Mouse (Mus musculus) limb, embryonic 14.5 days (tissue): ENCODE measurements around the gene Rrp1. TPM values are rescaled to one million over a fixed set of nuclear protein-coding genes. Genes with fewer than 3 reads are reported as not detected.

Experiments used
- ATAC-seq: fragments of 200-750 bp; cut with Nextera tagmentation; 2 replicates; pipeline ENCODE4 v1.8.0; 2017; ENCODE audit warnings: low read depth, moderate number of reproducible peaks, moderate TSS enrichment; ENCODE audit not compliant: low FRiP score
- DNase-seq: peaks from one replicate; pipeline ENCODE4 v3.0.0-alpha.2; 2015; ENCODE audit warnings: low spot score
- H3K27ac ChIP-seq: fragments of 300-500 bp; sonication (generic); replicated peaks from 2 replicates; pipeline ENCODE4 v1.5.1; 2014; ENCODE audit warnings: low read depth, mild to moderate bottlenecking, low read length, moderate library complexity, mixed read lengths
- H3K27me3 ChIP-seq: fragments of 300-500 bp; sonication (generic); 2 replicates; pipeline ENCODE4 v1.6.1; 2014; ENCODE audit warnings: low read length, mixed read lengths; ENCODE audit not compliant: control insufficient read depth, insufficient read depth
- H3K36me3 ChIP-seq: fragments of 300-500 bp; sonication (generic); 2 replicates; pipeline ENCODE4 v1.6.1; 2014; ENCODE audit warnings: mild to moderate bottlenecking, low read length, moderate library complexity, mixed read lengths; ENCODE audit not compliant: control insufficient read depth, insufficient read depth
- H3K4me1 ChIP-seq: fragments of 300-500 bp; sonication (generic); 2 replicates; pipeline ENCODE4 v1.6.1; 2014; ENCODE audit warnings: antibody characterized with exemption, low read length, mixed read lengths; ENCODE audit not compliant: control insufficient read depth, insufficient read depth
- H3K4me2 ChIP-seq: fragments of 300-500 bp; sonication (generic); replicated peaks from 2 replicates; pipeline ENCODE4 v1.6.1; 2014; ENCODE audit warnings: low read depth, mild to moderate bottlenecking, low read length, moderate library complexity; ENCODE audit not compliant: severe bottlenecking
- H3K4me3 ChIP-seq: fragments of 300-500 bp; sonication (generic); replicated peaks from 2 replicates; pipeline ENCODE4 v1.5.1; 2014; ENCODE audit warnings: low read length
- H3K9ac ChIP-seq: fragments of 300-500 bp; sonication (generic); 2 replicates; pipeline ENCODE4 v1.6.1; 2014; ENCODE audit warnings: mild to moderate bottlenecking, low read depth, low read length, moderate library complexity; ENCODE audit not compliant: severe bottlenecking
- H3K9me3 ChIP-seq: fragments of 300-500 bp; sonication (generic); 2 replicates; pipeline ENCODE4 v1.6.1; 2016; ENCODE audit warnings: low read length; ENCODE audit not compliant: control insufficient read depth
- POLR2A ChIP-seq: fragments of 200-500 bp; IDR thresholded peaks from 2 replicates; pipeline ENCODE4 v1.8.0; 2012; ENCODE audit warnings: inconsistent platforms, mild to moderate bottlenecking, moderate library complexity, borderline replicate concordance; ENCODE audit not compliant: insufficient read depth, insufficient read length; ENCODE audit errors: extremely low read depth
- WGBS: fragments of 180-500 bp; shearing (Covaris S2); extraction: QIAGEN DNeasy Blood & Tissue Kit; methylation state at CpG from one replicate; pipeline ENCODE4 v1.1.7; 2014; 5-methylcytosine and 5-hydroxymethylcytosine counted together
- polyA plus RNA-seq, 2 experiments: library from polyadenylated mRNA; depleted of rRNA in 1 of 2; stranded (reverse) in 1 of 2; unstranded in 1 of 2; fragments of >200 nt; fragmentation: Nextera tagmentation in 1 of 2; extraction: Ambion mirVana in 1 of 2; gene quantifications; 2 replicates each; pipeline versions ENCODE4 v1.2.1 to v1.2.3; 2012 to 2014

Rrp1 gene
- polyA plus RNA-seq, 2 experiments, result 224 to 279 TPM

- H3K27me3 ChIP-seq, result no peaks in the 10 kb centered on the region
- H3K4me2 ChIP-seq, result no peak overlapping the region
- DNase-seq (no peak), ATAC-seq (no peak)
- H3K36me3 ChIP-seq, result peaks cover 95% of the 10 kb centered on the region
- H3K4me1 ChIP-seq, result no peaks in the 10 kb centered on the region
- H3K9ac ChIP-seq, result no peak overlapping the region
- H3K27ac ChIP-seq, result no peak overlapping the region
- 89% methylated on average over 6 of the region's 6 CpGs for WGBS
- TF ChIP-seq POLR2A, result no peak
- no peaks in the 10 kb centered on the region for H3K9me3 ChIP-seq
- H3K4me3 ChIP-seq, result no peak overlapping the region
These were observed 6.7 kb downstream of the Rrp1 start for GRCm38 (mm10) chr10:78406152-78406551.

- Histone ChIP-seq H3K4me1 (no peaks in the 10 kb centered on the region), H3K4me2 (no peak overlapping the region), H3K9me3 (no peaks in the 10 kb centered on the region), H3K36me3 (peaks cover 82% of the 10 kb centered on the region), H3K27ac (no peak overlapping the region), H3K4me3 (no peak overlapping the region), H3K27me3 (no peaks in the 10 kb centered on the region), H3K9ac (no peak overlapping the region)
- ATAC-seq (no peak), DNase-seq (no peak)
- 92% methylated on average over 14 of the region's 14 CpGs for WGBS
- TF ChIP-seq POLR2A, result no peak
These were observed 10.4 kb downstream of the Rrp1 start for GRCm38 (mm10) chr10:78402301-78402922.

GRCm38 (mm10) chr10:78401127-78401526 lies 11.7 kb downstream of the Rrp1 start:
- no peak for TF ChIP-seq POLR2A
- H3K9me3 ChIP-seq, result no peaks in the 10 kb centered on the region
- no peak for DNase-seq
- no peak overlapping the region for H3K9ac ChIP-seq
- H3K36me3 ChIP-seq, result peaks cover 69% of the 10 kb centered on the region
- ATAC-seq, result no peak
- WGBS, result 86% methylated on average over 2 of the region's 2 CpGs
- no peaks in the 10 kb centered on the region for H3K4me1 ChIP-seq
- H3K4me3 ChIP-seq, result no peak overlapping the region
- no peaks in the 10 kb centered on the region for H3K27me3 ChIP-seq
- no peak overlapping the region for H3K27ac ChIP-seq
- H3K4me2 ChIP-seq, result no peak overlapping the region

DNA sequence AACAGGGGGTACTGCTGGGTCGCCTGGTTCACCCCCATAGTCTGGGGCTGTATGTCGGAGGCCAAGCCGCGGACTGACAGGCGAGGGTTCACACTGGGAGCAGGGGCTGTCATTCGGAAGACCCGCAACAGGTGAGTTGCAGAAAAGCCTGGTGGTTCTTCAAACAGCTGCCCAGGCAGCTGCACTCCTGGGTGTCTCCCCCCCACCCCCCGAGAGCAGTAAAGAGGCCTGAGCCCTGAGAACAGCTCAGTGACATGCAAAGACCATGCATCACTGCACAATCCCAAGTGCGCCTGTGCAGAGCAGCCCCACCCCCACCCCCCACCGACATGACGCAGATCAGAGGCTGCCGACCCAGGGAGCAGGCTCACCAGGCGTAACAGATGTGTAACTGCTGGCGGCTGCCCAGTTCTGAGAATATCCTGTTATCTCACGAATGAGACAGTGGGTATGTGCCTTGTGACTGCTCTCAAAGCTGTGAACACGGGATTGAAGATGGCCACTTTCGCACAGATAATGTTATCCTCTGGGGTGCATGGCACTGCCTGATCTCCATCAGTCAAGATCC lies 13.7 kb downstream of the Rrp1 start:
- Histone ChIP-seq H3K4me2 (no peak overlapping the region), H3K4me1 (no peaks in the 10 kb centered on the region), H3K36me3 (peaks cover 51% of the 10 kb centered on the region), H3K27me3 (no peaks in the 10 kb centered on the region), H3K9ac (no peak overlapping the region), H3K27ac (no peak overlapping the region), H3K9me3 (no peaks in the 10 kb centered on the region), H3K4me3 (no peak overlapping the region)
- WGBS, result 45% methylated on average over 17 of the region's 17 CpGs
- DNase-seq, result peak; percentile 51
- no peak for TF ChIP-seq POLR2A
- ATAC-seq, result peak; percentile 63; the same call in 1 of the 2 replicates

- H3K4me1 ChIP-seq, result no peaks in the 10 kb centered on the region
- 0 out of 2 replicates have a peak, but pooled peaks cover 3% of the 10 kb centered on the region for H3K27me3 ChIP-seq
- no peak overlapping the region for H3K4me3 ChIP-seq
- no peak overlapping the region for H3K9ac ChIP-seq
- WGBS, result 58% methylated on average over 4 of the region's 4 CpGs
- H3K36me3 ChIP-seq, result peaks cover 25% of the 10 kb centered on the region
- ATAC-seq, result no peak
- no peak overlapping the region for H3K27ac ChIP-seq
- no peak for DNase-seq
- TF ChIP-seq POLR2A, result no peak
- H3K4me2 ChIP-seq, result no peak overlapping the region; the same call in 1 of the 2 replicates
- no peaks in the 10 kb centered on the region for H3K9me3 ChIP-seq
These were observed 16.3 kb downstream of the Rrp1 start for GRCm38 (mm10) chr10:78396625-78396885.
